Mouse (Mus musculus): ENCODE measurements at regions not wholly inside any gene's neighbourhood (a gene's known extent, or its start where the extent isn't known, plus 50 kb on each side); places are given as distances from the start of the nearest gene placed in this dataset.

- Histone ChIP-seq H3K27me3 (ENCODE audit: control insufficient read depth, insufficient read depth, low read length) (no peaks in the 10 kb centered on the region), H3K4me3 (replicated peaks; ENCODE audit: insufficient read depth, low read depth, low read length) (no peak overlapping the region), H3K27ac (ENCODE audit: insufficient read depth, low read length) (no peak overlapping the region), H3K4me1 (ENCODE audit: control insufficient read depth, insufficient read depth, low read length) (no peaks in the 10 kb centered on the region)
- TF ChIP-seq CTCF (IDR thresholded peaks at IDR 0.05; ENCODE audit: borderline replicate concordance, insufficient read depth, low read depth, low read length) (no peak), POLR2A (IDR thresholded peaks at IDR 0.05; ENCODE audit: borderline replicate concordance, insufficient read depth, low read length) (no peak)
- no peak for DNase-seq
Observed at GRCm38 (mm10) chr8:103238456-103238970, 453.1 kb upstream of the Cdh11 start.

GRCm38 (mm10) chr8:103244169-103244568 is 458.7 kb upstream of the Cdh11 start:
- WGBS = 45% methylated on average over 2 of the region's 2 CpGs
- Histone ChIP-seq H3K4me3 (replicated peaks; ENCODE audit: insufficient read depth, low read depth, low read length) (no peak overlapping the region), H3K27ac (ENCODE audit: insufficient read depth, low read length) (no peak overlapping the region), H3K4me1 (ENCODE audit: control insufficient read depth, insufficient read depth, low read length) (no peaks in the 10 kb centered on the region), H3K27me3 (ENCODE audit: control insufficient read depth, insufficient read depth, low read length) (no peaks in the 10 kb centered on the region)
- TF ChIP-seq POLR2A (IDR thresholded peaks at IDR 0.05; ENCODE audit: borderline replicate concordance, insufficient read depth, low read length) (no peak), CTCF (IDR thresholded peaks at IDR 0.05; ENCODE audit: borderline replicate concordance, insufficient read depth, low read depth, low read length) (no peak)
- no peak for DNase-seq

- 87% methylated on average over 6 of the region's 6 CpGs for WGBS
- H3K4me3 ChIP-seq (replicated peaks; ENCODE audit: insufficient read depth, low read depth, low read length) = no peak overlapping the region
- DNase-seq = no peak
- no peaks in the 10 kb centered on the region for H3K4me1 ChIP-seq (ENCODE audit: control insufficient read depth, insufficient read depth, low read length)
- H3K27ac ChIP-seq (ENCODE audit: insufficient read depth, low read length) = no peak overlapping the region
- H3K27me3 ChIP-seq (ENCODE audit: control insufficient read depth, insufficient read depth, low read length) = no peaks in the 10 kb centered on the region
- TF ChIP-seq CTCF (IDR thresholded peaks at IDR 0.05; ENCODE audit: borderline replicate concordance, insufficient read depth, low read depth, low read length) (no peak), POLR2A (IDR thresholded peaks at IDR 0.05; ENCODE audit: borderline replicate concordance, insufficient read depth, low read length) (no peak)
Observed at GRCm38 (mm10) chr8:103244658-103245057, 459.2 kb upstream of the Cdh11 start.

GRCm38 (mm10) chr8:103245864-103246263 is 460.4 kb upstream of the Cdh11 start:
- Histone ChIP-seq H3K4me3 (replicated peaks; ENCODE audit: insufficient read depth, low read depth, low read length) (no peak overlapping the region), H3K4me1 (ENCODE audit: control insufficient read depth, insufficient read depth, low read length) (no peaks in the 10 kb centered on the region), H3K27me3 (ENCODE audit: control insufficient read depth, insufficient read depth, low read length) (no peaks in the 10 kb centered on the region), H3K27ac (ENCODE audit: insufficient read depth, low read length) (no peak overlapping the region)
- 44% methylated on average over 9 of the region's 9 CpGs for WGBS
- DNase-seq = no peak
- TF ChIP-seq CTCF (IDR thresholded peaks at IDR 0.05; ENCODE audit: borderline replicate concordance, insufficient read depth, low read depth, low read length) (no peak), POLR2A (IDR thresholded peaks at IDR 0.05; ENCODE audit: borderline replicate concordance, insufficient read depth, low read length) (no peak)

GRCm38 (mm10) chr8:103261236-103261635 is 475.8 kb upstream of the Cdh11 start:
- Histone ChIP-seq H3K4me1 (ENCODE audit: control insufficient read depth, insufficient read depth, low read length) (no peaks in the 10 kb centered on the region), H3K27me3 (ENCODE audit: control insufficient read depth, insufficient read depth, low read length) (no peaks in the 10 kb centered on the region), H3K4me3 (replicated peaks; ENCODE audit: insufficient read depth, low read depth, low read length) (no peak overlapping the region), H3K27ac (ENCODE audit: insufficient read depth, low read length) (no peak overlapping the region)
- TF ChIP-seq POLR2A (IDR thresholded peaks at IDR 0.05; ENCODE audit: borderline replicate concordance, insufficient read depth, low read length) = no peak
- no peak for TF ChIP-seq CTCF (IDR thresholded peaks at IDR 0.05; ENCODE audit: borderline replicate concordance, insufficient read depth, low read depth, low read length)
- DNase-seq = no peak

- WGBS = 90% methylated on average over 3 of the region's 3 CpGs
- no peak overlapping the region for H3K4me3 ChIP-seq (replicated peaks; ENCODE audit: insufficient read depth, low read depth, low read length)
Observed at GRCm38 (mm10) chr8:103270035-103270434, 484.6 kb upstream of the Cdh11 start.

GRCm38 (mm10) chr8:103270815-103271553 is 485.5 kb upstream of the Cdh11 start:
- Histone ChIP-seq H3K27ac (ENCODE audit: insufficient read depth, low read length) (no peak overlapping the region), H3K4me3 (replicated peaks; ENCODE audit: insufficient read depth, low read depth, low read length) (no peak overlapping the region), H3K27me3 (ENCODE audit: control insufficient read depth, insufficient read depth, low read length) (no peaks in the 10 kb centered on the region), H3K4me1 (ENCODE audit: control insufficient read depth, insufficient read depth, low read length) (no peaks in the 10 kb centered on the region)
- TF ChIP-seq CTCF (IDR thresholded peaks at IDR 0.05; ENCODE audit: borderline replicate concordance, insufficient read depth, low read depth, low read length) = no peak
- no peak for TF ChIP-seq POLR2A (IDR thresholded peaks at IDR 0.05; ENCODE audit: borderline replicate concordance, insufficient read depth, low read length)
- 75% methylated on average over 9 of the region's 9 CpGs for WGBS
- DNase-seq = no peak

More at GRCm38 (mm10) chr8:103270035-103270434, 484.6 kb upstream of the Cdh11 start:
- no peaks in the 10 kb centered on the region for H3K27me3 ChIP-seq (ENCODE audit: control insufficient read depth, insufficient read depth, low read length)
- TF ChIP-seq CTCF (IDR thresholded peaks at IDR 0.05; ENCODE audit: borderline replicate concordance, insufficient read depth, low read depth, low read length) (no peak), POLR2A (IDR thresholded peaks at IDR 0.05; ENCODE audit: borderline replicate concordance, insufficient read depth, low read length) (no peak)
- H3K27ac ChIP-seq (ENCODE audit: insufficient read depth, low read length) = no peak overlapping the region
- DNase-seq = no peak
- H3K4me1 ChIP-seq (ENCODE audit: control insufficient read depth, insufficient read depth, low read length) = no peaks in the 10 kb centered on the region
